Comparison of ENCODE assay signal across 8 mouse cellular contexts in the genomic region with DNA sequence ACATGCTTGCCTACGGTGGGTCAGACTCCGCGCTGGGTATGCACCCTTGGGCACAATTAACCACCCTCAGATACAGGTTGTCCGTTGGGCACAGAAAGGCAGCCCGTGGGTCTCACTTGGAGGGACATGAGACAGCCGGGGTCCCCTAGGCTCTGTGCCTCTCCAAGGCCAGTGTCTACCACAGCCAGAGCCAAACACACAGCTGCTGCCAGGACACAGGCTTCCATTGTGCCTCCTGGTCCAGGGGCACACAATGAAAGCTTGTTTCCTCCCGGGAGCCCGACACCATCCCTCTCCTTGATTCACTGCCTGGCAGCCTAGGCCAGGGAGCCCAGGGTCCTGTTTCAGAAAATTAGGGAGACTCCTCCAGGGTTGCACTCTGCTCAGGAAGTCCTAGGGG.
DNase-seq lines count a peak whose midpoint lies in the region; ATAC-seq and TF ChIP-seq lines count a peak whose summit lies in the region.

No protein-coding gene starts in this region.

- peaks cover 3% of the 10 kb centered on the region; the same call in 1 of the 2 replicates for H3K9me3 ChIP-seq in forebrain, embryonic 10.5 days
- H3K9me3 ChIP-seq in midbrain, embryonic 14.5 days (ENCODE audit: control insufficient read depth, low read length): no peaks in the 10 kb centered on the region

- no peak overlapping the region for H3K4me3 ChIP-seq in gastrocnemius, adult 2 months
- no peak overlapping the region for H3K4me3 ChIP-seq in forebrain, embryonic 10.5 days
- H3K4me3 ChIP-seq in layer of hippocampus, adult 2 months: no peak overlapping the region
- no peak overlapping the region for H3K4me3 ChIP-seq in midbrain, embryonic 14.5 days (replicated peaks; ENCODE audit: low read depth, low read length)

- WGBS in forebrain, embryonic 10.5 days: 67% methylated on average over 8 of the region's 8 CpGs
- 71% methylated on average over 8 of the region's 8 CpGs for WGBS in midbrain, embryonic 14.5 days

- H3K27me3 ChIP-seq in forebrain, embryonic 10.5 days (ENCODE audit: poor library complexity, severe bottlenecking): peaks cover 17% of the 10 kb centered on the region
- H3K27me3 ChIP-seq in midbrain, embryonic 14.5 days (ENCODE audit: control insufficient read depth, insufficient read depth, low read length): no peaks in the 10 kb centered on the region

- no peaks in the 10 kb centered on the region for H3K36me3 ChIP-seq in forebrain, embryonic 10.5 days (replicated peaks)
- H3K36me3 ChIP-seq in midbrain, embryonic 14.5 days (ENCODE audit: control insufficient read depth, insufficient read depth, low read length): no peaks in the 10 kb centered on the region

- H3K9ac ChIP-seq in midbrain, embryonic 14.5 days (replicated peaks; ENCODE audit: low read length): no peak overlapping the region

- no peak overlapping the region for H3K4me2 ChIP-seq in midbrain, embryonic 14.5 days (ENCODE audit: low read length)

- H3K4me1 ChIP-seq in forebrain, embryonic 10.5 days: peaks cover 49% of the 10 kb centered on the region
- peaks cover 3% of the 10 kb centered on the region; the same call in 1 of the 2 replicates for H3K4me1 ChIP-seq in midbrain, embryonic 14.5 days (ENCODE audit: control insufficient read depth, insufficient read depth, low read length)

- intact Hi-C loops in gastrocnemius, adult 2 months (cut with DNase I): no loop called here

- peak overlapping the region; percentile 21; the same call in 1 of the 2 replicates for H3K27ac ChIP-seq in gastrocnemius, adult 2 months
- peak overlapping the region; percentile 79 for H3K27ac ChIP-seq in forebrain, embryonic 10.5 days
- H3K27ac ChIP-seq in layer of hippocampus, adult 2 months: peak overlapping the region; percentile 94
- H3K27ac ChIP-seq in midbrain, embryonic 14.5 days (replicated peaks; ENCODE audit: low read depth, low read length): peak overlapping the region; percentile 61

- peak; percentile 48; the same call in 1 of the 2 replicates for ATAC-seq in midbrain, embryonic 14.5 days (ENCODE audit: low FRiP score, low TSS enrichment)

- no peak for DNase-seq in gastrocnemius, adult 2 months
- no peak for DNase-seq in gastrocnemius, postnatal 10 days
- DNase-seq in forebrain, embryonic 10.5 days (ENCODE audit: extremely low spot score, low spot score): no peak
- DNase-seq in layer of hippocampus, adult 2 months (ENCODE audit: low spot score in 2 of 2): peak; percentile 53 to 69
- DNase-seq in midbrain, embryonic 14.5 days: peak; percentile 44
- DNase-seq in MN1 (ENCODE audit: low spot score): no peak
- no peak for DNase-seq in thymus, postnatal 14 days
- DNase-seq in heart, adult 11 months: no peak

- TF ChIP-seq CTCF in gastrocnemius, adult 2 months (IDR thresholded peaks at IDR 0.05): no peak
- no peak for TF ChIP-seq CTCF in layer of hippocampus, adult 2 months (conservative IDR thresholded peaks at IDR 0.05)

Comparison
In these comparisons a context has a peak if more than half of its experiments do, and no peak if none do; other contexts are left out.
1. DNase-seq: peak in layer of hippocampus, adult 2 months (2 of 2) and midbrain, embryonic 14.5 days (single experiment); none in gastrocnemius, adult 2 months (single experiment), gastrocnemius, postnatal 10 days (single experiment), forebrain, embryonic 10.5 days (single experiment), MN1 (single experiment), thymus, postnatal 14 days (single experiment) and heart, adult 11 months (single experiment).
2. H3K27ac ChIP-seq: peak in every context shown above with its lines; median percentile 94 in layer of hippocampus, adult 2 months; 79 in forebrain, embryonic 10.5 days; 61 in midbrain, embryonic 14.5 days; 21 in gastrocnemius, adult 2 months.